Mouse (Mus musculus) kidney, embryonic 14.5 days (tissue): ENCODE measurements around the gene Adam19. TPM values are rescaled to one million over a fixed set of nuclear protein-coding genes. Genes with fewer than 3 reads are reported as not detected.
A peak's percentile ranks its signal among the peaks of the same experiment; 100 is the strongest.

ENCODE experiments used
- ATAC-seq: fragments of 200-750 bp; cut with Nextera tagmentation; 2 replicates; pipeline ENCODE4 v1.8.0; 2017; ENCODE audit warnings: moderate number of reproducible peaks, mild to moderate bottlenecking, moderate TSS enrichment, moderate library complexity; ENCODE audit not compliant: low FRiP score, low TSS enrichment
- H3K27ac ChIP-seq: fragments of 300-500 bp; sonication (generic); 2 replicates; pipeline ENCODE4 v1.5.1; 2014; ENCODE audit warnings: low read depth, mild to moderate bottlenecking, low read length, moderate library complexity, mixed read lengths
- H3K27me3 ChIP-seq: fragments of 300-500 bp; sonication (generic); 2 replicates; pipeline ENCODE4 v1.6.1; 2014; ENCODE audit warnings: mild to moderate bottlenecking, low read length; ENCODE audit not compliant: control insufficient read depth, insufficient read depth
- H3K36me3 ChIP-seq: fragments of 300-500 bp; sonication (generic); 2 replicates; pipeline ENCODE4 v1.6.1; 2014; ENCODE audit warnings: low read length, mixed read lengths; ENCODE audit not compliant: control insufficient read depth, insufficient read depth
- H3K4me1 ChIP-seq: fragments of 300-500 bp; sonication (generic); 2 replicates; pipeline ENCODE4 v1.6.1; 2014; ENCODE audit warnings: low read length, mixed read lengths; ENCODE audit not compliant: control insufficient read depth, insufficient read depth
- H3K4me2 ChIP-seq: fragments of 300-500 bp; sonication (generic); replicated peaks from 2 replicates; pipeline ENCODE4 v1.6.1; 2014; ENCODE audit warnings: low read depth, mild to moderate bottlenecking, low read length
- H3K4me3 ChIP-seq: fragments of 300-500 bp; sonication (generic); 2 replicates; pipeline ENCODE4 v1.5.1; 2014; ENCODE audit warnings: mild to moderate bottlenecking, low read length
- H3K9ac ChIP-seq: fragments of 300-500 bp; sonication (generic); 2 replicates; pipeline ENCODE4 v1.6.1; 2014; ENCODE audit warnings: low read depth, mild to moderate bottlenecking, low read length, moderate library complexity
- H3K9me3 ChIP-seq: fragments of 300-500 bp; sonication (generic); 2 replicates; pipeline ENCODE4 v1.6.1; 2016; ENCODE audit warnings: low read length; ENCODE audit not compliant: control insufficient read depth
- WGBS: fragments of 180-500 bp; shearing (Covaris S2); extraction: QIAGEN DNeasy Blood & Tissue Kit; methylation state at CpG from one replicate; pipeline ENCODE4 v1.1.7; 2014; 5-methylcytosine and 5-hydroxymethylcytosine counted together
- polyA plus RNA-seq: library from polyadenylated mRNA; unstranded; fragments of >200 nt; fragmentation: Nextera tagmentation; extraction: Ambion mirVana; gene quantifications from 2 replicates; pipeline ENCODE4 v1.2.1, GENCODE M21; 2014

Adam19 gene
- polyA plus RNA-seq, 1 experiment from 2014 or later, result 14.7 TPM

GRCm38 (mm10) chr11:46086446-46086845 is 30.7 kb downstream of the Adam19 start:
- ATAC-seq, result no peak

DNA sequence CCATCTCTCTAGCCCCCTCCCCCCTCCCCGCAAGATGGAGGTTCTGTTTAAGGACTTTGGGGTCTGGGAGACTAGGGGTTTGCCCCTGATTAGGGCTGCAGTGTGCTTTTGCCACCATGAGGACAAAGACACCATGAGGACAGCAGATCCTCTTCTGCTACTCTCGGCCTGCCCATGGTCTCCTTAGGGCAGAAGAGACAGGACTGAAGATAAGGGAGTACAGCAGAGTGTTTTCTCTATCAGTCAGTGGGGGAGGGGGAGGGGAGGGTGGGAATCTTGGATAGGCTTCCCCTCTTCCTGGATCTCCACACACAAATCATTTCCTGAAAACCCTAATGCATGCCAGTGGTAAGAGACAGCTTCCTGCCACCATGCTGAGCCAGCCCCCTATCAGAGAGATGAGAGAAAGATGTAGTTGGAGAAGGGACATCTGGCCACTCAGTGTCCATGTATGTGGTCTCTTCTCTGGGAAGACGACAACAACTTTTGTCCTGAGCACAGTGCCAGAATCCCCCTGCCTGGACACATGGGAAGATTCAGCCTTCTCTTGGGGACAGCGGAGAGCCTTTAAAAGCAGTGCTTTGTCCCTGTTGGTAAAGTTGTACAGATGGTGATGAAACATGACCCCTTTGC is 33.4 kb downstream of the Adam19 start:
- Histone ChIP-seq H3K9ac (no peak overlapping the region), H3K4me3 (no peak overlapping the region), H3K4me2 (no peak overlapping the region), H3K27ac (peak overlapping the region; percentile 62; the same call in 1 of the 2 replicates), H3K9me3 (no peaks in the 10 kb centered on the region), H3K4me1 (peaks cover 21% of the 10 kb centered on the region), H3K36me3 (0 out of 2 replicates have a peak, but pooled peaks cover 2% of the 10 kb centered on the region), H3K27me3 (no peaks in the 10 kb centered on the region)
- ATAC-seq, result peak; percentile 72
- 52% methylated on average over 4 of the region's 4 CpGs for WGBS

More at GRCm38 (mm10) chr11:46086446-46086845, 30.7 kb downstream of the Adam19 start:
- H3K27me3 ChIP-seq, result no peaks in the 10 kb centered on the region
- no peak overlapping the region for H3K4me3 ChIP-seq
- 89% methylated on average over 3 of the region's 3 CpGs for WGBS
- H3K4me1 ChIP-seq, result peaks cover 16% of the 10 kb centered on the region
- no peaks in the 10 kb centered on the region for H3K36me3 ChIP-seq
- no peak overlapping the region for H3K4me2 ChIP-seq
- no peak overlapping the region for H3K27ac ChIP-seq
- H3K9me3 ChIP-seq, result no peaks in the 10 kb centered on the region
- no peak overlapping the region for H3K9ac ChIP-seq

- Histone ChIP-seq H3K4me2 (no peak overlapping the region), H3K9ac (no peak overlapping the region), H3K36me3 (peaks cover 7% of the 10 kb centered on the region; the same call in 1 of the 2 replicates), H3K27me3 (no peaks in the 10 kb centered on the region), H3K27ac (peak overlapping the region; percentile 62; the same call in 1 of the 2 replicates), H3K4me1 (peaks cover 21% of the 10 kb centered on the region), H3K4me3 (no peak overlapping the region), H3K9me3 (no peaks in the 10 kb centered on the region)
- no peak for ATAC-seq
- WGBS, result 91% methylated on average over 10 of the region's 10 CpGs
Observed at GRCm38 (mm10) chr11:46090036-46090725, 34.4 kb downstream of the Adam19 start.

DNA sequence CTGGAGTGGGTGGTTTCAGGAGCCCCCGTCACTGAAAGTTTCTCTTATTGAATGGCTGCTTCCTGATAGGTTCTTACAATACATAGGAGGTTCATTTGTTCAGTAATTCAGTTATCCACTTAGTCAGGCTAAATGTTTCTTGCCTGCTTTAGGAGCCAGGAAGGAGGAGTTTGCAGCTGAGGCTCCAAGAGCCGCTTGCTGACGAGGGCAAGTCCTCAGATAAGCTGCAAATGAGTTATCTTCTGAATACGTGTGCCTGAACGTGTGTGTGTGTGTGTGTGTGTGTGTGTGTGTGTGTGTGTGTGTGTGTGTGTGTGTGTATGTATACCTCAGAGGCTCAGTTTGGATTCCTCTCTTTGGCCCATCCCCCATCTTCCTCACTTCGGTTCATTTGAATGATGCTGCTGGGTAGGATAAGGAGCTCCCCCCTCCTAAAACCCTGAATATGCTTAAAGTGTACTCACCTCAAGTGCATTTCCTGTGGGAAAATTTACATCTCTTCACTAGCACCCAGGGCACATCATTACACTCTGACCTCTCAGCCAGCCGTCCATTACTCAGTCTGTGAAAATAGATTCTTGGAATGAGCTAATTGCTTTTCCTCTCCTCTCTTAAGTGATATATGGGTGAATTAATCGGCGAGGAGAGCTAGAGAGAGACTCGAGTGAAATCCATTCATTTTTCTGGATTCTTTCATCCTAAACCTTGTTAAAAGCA is 35.3 kb downstream of the Adam19 start:
- no peak overlapping the region for H3K4me2 ChIP-seq
- WGBS, result 27% methylated on average over 10 of the region's 10 CpGs
- H3K27me3 ChIP-seq, result no peaks in the 10 kb centered on the region
- peaks cover 21% of the 10 kb centered on the region for H3K4me1 ChIP-seq
- no peak overlapping the region for H3K4me3 ChIP-seq
- H3K27ac ChIP-seq, result peak overlapping the region; percentile 55; the same call in 1 of the 2 replicates
- ATAC-seq, result peak; percentile 47; the same call in 1 of the 2 replicates
- no peaks in the 10 kb centered on the region for H3K9me3 ChIP-seq
- H3K9ac ChIP-seq, result no peak overlapping the region
- peaks cover 7% of the 10 kb centered on the region; the same call in 1 of the 2 replicates for H3K36me3 ChIP-seq

- 91% methylated on average over 4 of the region's 4 CpGs for WGBS
- H3K27ac ChIP-seq, result no peak overlapping the region
- peaks cover 21% of the 10 kb centered on the region for H3K4me1 ChIP-seq
Observed at GRCm38 (mm10) chr11:46092121-46092520, 36.3 kb downstream of the Adam19 start.

GRCm38 (mm10) chr11:46095477-46096264 is 39.9 kb downstream of the Adam19 start:
- peak; percentile 47; the same call in 1 of the 2 replicates for ATAC-seq
- Histone ChIP-seq H3K4me3 (no peak overlapping the region), H3K27me3 (no peaks in the 10 kb centered on the region), H3K36me3 (peaks cover 16% of the 10 kb centered on the region), H3K9me3 (no peaks in the 10 kb centered on the region), H3K4me1 (peaks cover 10% of the 10 kb centered on the region), H3K4me2 (no peak overlapping the region), H3K27ac (no peak overlapping the region), H3K9ac (no peak overlapping the region)
- 61% methylated on average over 9 of the region's 9 CpGs for WGBS

More at GRCm38 (mm10) chr11:46092121-46092520, 36.3 kb downstream of the Adam19 start:
- no peak overlapping the region for H3K9ac ChIP-seq
- H3K27me3 ChIP-seq, result no peaks in the 10 kb centered on the region
- no peak overlapping the region for H3K4me2 ChIP-seq
- ATAC-seq, result no peak
- H3K36me3 ChIP-seq, result peaks cover 7% of the 10 kb centered on the region; the same call in 1 of the 2 replicates
- no peaks in the 10 kb centered on the region for H3K9me3 ChIP-seq
- H3K4me3 ChIP-seq, result no peak overlapping the region

DNA sequence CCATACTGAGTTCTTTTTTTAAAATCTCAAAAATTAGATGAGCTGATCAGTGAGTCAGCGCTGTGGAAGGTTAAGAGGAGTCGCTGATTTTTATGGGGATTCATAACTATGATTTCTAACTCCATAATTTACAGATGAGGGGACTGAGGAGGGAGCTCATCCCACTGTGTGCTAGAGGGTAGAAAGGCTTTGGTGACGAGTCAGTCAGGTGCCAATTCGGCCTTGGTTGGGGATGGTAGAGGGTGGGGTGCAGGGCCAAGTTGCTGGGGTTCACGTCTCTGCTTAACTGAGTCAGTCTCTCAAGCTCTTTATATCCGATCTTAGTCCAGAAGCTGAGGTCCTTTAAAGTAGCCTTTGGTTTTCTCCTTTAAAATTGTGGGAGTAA is 40.5 kb downstream of the Adam19 start:
- Histone ChIP-seq H3K4me1 (peaks cover 6% of the 10 kb centered on the region), H3K9me3 (no peaks in the 10 kb centered on the region), H3K4me3 (no peak overlapping the region), H3K4me2 (no peak overlapping the region), H3K36me3 (peaks cover 22% of the 10 kb centered on the region), H3K27ac (no peak overlapping the region), H3K9ac (no peak overlapping the region), H3K27me3 (no peaks in the 10 kb centered on the region)
- WGBS, result 90% methylated on average over 6 of the region's 6 CpGs
- ATAC-seq, result no peak

- Histone ChIP-seq H3K4me2 (no peak overlapping the region), H3K4me3 (no peak overlapping the region), H3K9me3 (no peaks in the 10 kb centered on the region), H3K27me3 (no peaks in the 10 kb centered on the region), H3K27ac (no peak overlapping the region), H3K36me3 (peaks cover 22% of the 10 kb centered on the region), H3K9ac (no peak overlapping the region), H3K4me1 (no peaks in the 10 kb centered on the region)
- WGBS, result 67% methylated on average over 3 of the region's 3 CpGs
- no peak for ATAC-seq
Observed at GRCm38 (mm10) chr11:46097062-46097461, 41.3 kb downstream of the Adam19 start.
